Mouse (Mus musculus): ENCODE measurements around the gene Peg3.
A peak's percentile ranks its signal among the peaks of the same experiment; 100 is the strongest.

The Peg3 gene

DNA sequence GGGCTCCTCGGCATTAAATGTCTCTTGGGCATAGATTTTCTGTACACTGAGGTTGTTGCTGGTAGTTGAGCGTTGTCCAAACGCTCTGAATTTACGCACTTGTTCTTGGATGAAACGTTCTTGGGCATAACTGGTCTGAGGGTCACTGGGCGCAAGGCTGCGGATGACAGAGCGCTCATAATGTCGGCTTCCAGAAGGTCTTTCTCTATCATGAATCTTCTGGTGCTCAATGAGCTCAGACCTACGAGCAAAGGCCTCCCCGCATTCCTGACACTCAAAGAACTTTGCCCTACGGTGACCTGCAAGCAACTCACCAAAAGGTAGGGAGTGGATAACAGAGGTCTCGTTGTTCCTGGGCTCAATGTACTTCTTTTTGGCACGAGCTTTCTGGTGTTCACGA is 20.8 kb downstream of the Peg3 start:
- DNase-seq (ENCODE audit: low spot score in 2 of 2) = no peak

DNA sequence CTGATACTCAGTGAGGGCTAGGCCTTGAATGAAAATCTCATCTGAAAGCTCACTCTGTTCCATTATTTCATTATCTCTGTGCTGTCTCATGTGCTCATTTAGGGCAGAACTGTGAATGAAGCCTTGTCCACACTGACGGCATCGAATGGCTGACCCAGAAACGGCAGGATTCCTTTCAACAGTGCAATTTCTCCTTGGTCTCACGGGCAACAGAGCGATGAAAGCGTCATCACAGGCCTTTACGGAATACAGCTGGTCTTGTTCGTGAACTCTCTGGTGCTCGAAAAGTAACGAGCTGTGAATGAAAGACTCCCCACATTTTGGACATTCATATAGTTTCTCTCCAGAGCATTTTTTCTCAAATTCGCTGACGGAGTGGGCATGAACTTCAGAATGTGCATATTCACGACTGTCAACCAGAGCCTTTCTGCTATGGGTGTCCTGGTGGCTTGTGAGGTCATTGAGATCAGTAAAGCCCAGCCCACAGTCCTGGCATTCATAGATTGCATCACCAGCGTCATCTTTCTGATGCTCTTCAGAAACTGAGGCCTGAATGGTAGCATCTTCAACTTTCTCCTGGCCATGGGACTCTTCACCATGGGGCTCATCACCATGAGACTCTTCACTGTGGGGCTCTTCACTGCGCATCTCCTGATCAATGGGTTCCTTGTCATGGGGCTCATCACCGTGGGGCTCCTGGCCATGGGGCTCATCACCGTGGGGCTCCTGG is 21.6 kb downstream of the Peg3 start:
- DNase-seq (ENCODE audit: low spot score in 2 of 2) = no peak

DNA sequence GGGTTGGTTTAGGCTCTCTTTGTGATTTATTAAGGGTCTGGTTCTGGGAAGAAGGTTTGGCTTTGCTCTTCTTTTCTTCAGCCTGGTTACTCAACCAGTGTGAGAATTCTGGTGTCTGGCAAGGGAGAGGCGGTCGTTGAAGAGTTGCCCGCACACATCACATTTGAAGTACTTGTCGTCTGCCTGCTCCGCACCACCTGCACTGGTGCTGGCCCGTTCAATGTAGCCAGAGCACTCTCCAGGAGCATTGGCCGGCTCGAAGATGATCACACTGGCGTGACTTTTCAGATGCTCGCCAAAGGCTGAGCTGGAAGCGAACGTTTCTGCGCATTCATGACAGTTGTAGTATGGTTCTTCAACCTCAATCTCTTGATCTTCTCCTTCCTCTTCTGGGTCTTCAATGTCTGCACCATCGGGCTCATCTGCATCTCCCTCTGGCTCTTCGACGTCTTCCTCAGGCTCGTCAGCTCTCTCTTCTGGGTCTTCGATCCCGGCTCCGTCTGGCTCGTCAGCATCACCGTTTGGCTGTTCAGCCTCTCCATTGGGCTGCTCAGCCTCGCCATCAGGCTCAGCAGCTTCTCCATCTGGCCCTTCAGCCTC is 22.7 kb downstream of the Peg3 start:
- no peak for DNase-seq (ENCODE audit: low spot score in 2 of 2)

DNA sequence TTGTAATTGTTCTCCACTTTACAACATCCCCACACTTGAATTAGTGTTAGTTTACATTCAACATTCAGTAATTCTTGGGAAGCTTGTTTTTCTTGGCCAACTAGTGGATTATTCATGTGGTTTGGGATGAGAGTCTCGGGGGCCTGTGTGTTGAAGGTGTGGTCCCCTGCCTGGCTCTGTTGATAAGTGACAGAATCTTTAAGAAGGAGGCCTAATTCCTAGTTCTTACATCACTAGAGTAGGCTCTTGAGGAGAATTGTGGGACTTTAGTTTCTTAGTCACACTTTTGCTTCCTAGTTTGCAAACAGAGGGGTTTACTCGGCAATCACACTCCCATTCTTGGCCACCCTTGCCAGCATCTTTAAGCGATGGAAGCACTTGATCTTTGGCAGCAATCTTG is 31.0 kb downstream of the Peg3 start:
- no peak for DNase-seq (ENCODE audit: low spot score in 2 of 2)

DNA sequence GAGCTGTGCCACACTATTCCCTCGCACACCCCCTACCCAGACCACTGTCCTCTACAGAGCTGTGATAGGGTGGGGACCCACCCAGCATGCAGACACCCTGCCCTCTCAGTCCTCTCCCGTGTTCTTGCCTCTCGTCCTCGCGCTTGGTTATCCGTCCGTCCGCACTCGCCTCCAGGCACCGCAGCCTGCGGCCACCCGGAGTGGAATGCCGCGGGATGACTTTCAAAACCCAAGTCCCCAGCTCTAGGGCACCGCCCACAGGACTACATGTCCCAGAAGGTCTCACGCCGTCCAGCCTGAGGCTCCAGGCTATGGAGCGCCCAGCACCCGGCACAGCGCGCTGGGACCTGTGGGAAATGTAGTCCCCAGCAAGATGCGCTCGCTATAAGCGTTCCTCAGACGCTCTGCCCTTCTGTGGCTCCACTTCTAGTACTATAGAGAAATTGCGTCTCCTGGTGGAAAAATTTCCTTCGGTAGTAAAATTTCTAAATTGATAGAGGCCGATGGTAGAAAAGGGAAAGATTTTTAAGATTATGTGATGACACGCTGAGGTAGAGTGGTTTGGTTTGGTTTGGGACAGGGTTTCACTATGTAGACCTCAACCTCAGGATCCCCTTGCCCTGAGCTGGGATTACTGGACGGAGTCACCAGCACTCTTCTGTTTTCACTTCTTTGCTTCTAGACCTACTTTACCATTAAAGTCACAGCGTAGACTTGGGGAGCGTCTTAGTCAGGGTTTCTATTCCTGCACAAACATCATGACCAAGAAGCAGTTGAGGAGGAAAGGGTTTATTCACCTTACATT is 33.8 kb downstream of the Peg3 start, which contains the start of gene Zim1:
Zim1 (minus strand) TSS at position 210 of the 805 bp plus-strand sequence.
- DNase-seq (ENCODE audit: low spot score in 2 of 2) = peak; percentile 89 to 92

DNA sequence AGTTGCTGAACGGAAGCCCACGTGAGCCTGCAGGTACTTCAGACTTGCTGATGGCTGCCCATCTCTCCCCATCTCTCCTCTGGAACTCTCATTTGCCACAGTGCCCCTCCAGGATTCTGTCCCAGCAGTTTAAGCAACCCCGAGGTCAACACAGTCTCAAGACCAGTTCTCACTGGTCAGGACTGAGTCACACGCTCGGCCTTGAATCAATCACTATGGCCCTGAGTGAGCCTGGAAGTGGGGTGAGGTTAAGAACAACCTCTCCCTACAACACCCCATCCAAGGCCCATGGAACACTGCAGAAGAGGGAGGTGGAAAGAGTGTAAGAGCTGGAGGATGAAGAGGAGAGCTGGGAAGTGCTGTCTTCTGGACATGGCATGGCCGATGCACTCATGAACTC is 44.7 kb downstream of the Peg3 start:
- no peak for DNase-seq (ENCODE audit: low spot score in 2 of 2)

DNA sequence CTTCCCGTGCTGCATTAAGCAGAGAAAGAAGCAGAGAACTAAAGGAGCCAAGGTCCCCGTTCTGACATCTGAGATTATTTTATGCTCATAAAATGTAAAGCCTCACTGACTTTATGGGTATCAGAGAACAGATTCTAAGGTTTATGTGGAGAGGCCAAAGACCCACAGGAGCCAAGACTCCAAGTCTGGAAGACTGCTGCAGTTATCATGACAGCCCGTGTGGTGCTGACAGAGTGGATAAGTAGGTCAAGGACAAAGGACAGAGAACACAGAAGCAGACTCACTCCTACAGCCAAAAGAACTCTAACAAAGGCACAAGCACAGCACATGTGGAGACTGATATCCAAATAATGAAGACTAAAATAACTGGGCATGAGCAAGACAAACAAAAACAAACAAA is 63.5 kb downstream of the Peg3 start:
- DNase-seq (ENCODE audit: low spot score in 2 of 2) = no peak

DNA sequence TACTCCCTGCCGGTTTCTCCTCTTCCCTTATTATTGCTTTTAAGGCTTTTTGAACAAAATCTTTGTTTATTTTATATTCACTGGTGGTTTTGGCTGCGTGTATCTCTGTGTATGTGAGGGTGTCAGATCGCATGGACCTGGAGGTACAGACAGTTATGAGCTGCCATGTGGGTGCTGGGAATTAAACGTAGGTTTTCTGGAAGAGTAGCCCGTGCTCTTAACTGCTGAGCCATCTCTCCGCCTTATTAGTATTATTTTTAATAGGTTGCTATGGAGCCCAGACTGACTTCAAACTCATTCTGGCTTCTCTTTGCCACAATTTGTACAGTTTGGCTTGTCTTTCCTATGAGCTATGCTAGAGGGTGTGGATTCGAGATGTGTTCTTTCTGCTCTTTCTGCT is 66.8 kb downstream of the Peg3 start:
- no peak for DNase-seq (ENCODE audit: low spot score in 2 of 2)

DNA sequence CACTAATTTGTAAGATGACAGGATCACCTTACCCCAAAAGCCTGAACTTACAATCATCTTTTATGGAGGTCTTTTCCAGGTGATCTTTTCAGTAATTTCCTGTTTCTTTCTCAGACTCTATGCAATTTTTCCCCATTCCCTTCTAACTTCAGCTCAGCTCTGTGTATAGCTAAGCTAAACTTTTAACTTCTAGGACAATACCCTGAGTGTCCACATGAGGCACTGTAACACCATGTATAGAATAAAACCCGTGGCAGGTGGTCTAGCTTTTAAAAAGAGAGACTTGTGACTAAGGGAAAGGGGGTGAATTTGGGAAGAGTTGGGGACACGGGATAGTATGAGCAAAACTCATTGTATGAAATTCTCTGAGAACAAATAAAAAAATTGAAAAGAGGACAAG is 70.6 kb downstream of the Peg3 start:
- no peak for DNase-seq (ENCODE audit: low spot score in 2 of 2)

DNA sequence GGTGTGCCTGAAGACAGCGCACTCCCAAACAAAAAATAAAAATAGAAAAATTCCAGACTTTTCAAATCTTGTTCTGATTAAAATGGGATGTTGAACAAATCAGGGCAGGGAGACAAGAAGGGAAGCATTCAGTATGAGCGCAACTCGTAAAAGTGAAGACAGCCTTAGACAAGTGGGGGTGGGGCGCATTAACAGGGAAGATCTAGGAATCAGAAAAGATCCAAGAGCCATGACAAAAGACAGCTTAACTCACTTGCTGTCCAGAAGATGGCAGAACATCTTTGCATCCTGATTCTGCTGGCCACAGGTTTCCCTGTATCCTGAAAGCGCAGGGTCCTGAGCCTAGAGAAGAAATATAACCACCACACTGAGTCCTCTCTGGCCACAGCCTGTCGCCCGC is 71.6 kb downstream of the Peg3 start:
- no peak for DNase-seq (ENCODE audit: low spot score in 2 of 2)
